Mouse (Mus musculus) stomach, embryonic 16.5 days (tissue): ENCODE measurements at regions not wholly inside any gene's neighbourhood (a gene's known extent, or its start where the extent isn't known, plus 50 kb on each side); places are given as distances from the start of the nearest gene placed in this dataset.

Experiments used
- ATAC-seq: fragments of 200-750 bp; cut with Nextera tagmentation; 2 replicates; pipeline ENCODE4 v1.8.0; 2017; ENCODE audit warnings: moderate number of reproducible peaks, moderate TSS enrichment; ENCODE audit not compliant: insufficient read depth, low FRiP score
- H3K27ac ChIP-seq: fragments of 300-500 bp; sonication (generic); 2 replicates; pipeline ENCODE4 v1.5.1; 2014; ENCODE audit warnings: low read length
- H3K27me3 ChIP-seq: fragments of 300-500 bp; sonication (generic); 2 replicates; pipeline ENCODE4 v1.6.1; 2014; ENCODE audit warnings: low read length, control low read depth, mixed read lengths; ENCODE audit not compliant: control insufficient read depth, insufficient read depth
- H3K36me3 ChIP-seq: fragments of 300-500 bp; sonication (generic); 2 replicates; pipeline ENCODE4 v1.6.1; 2014; ENCODE audit warnings: low read length; ENCODE audit not compliant: control insufficient read depth, insufficient read depth
- H3K4me1 ChIP-seq: fragments of 300-500 bp; sonication (generic); 2 replicates; pipeline ENCODE4 v1.6.1; 2014; ENCODE audit warnings: low read length, control low read depth, mixed read lengths; ENCODE audit not compliant: control insufficient read depth, insufficient read depth
- H3K4me2 ChIP-seq: fragments of 300-500 bp; sonication (generic); 2 replicates; pipeline ENCODE4 v1.6.1; 2014; ENCODE audit warnings: low read depth, low read length, mixed read lengths
- H3K4me3 ChIP-seq: fragments of 300-500 bp; sonication (generic); replicated peaks from 2 replicates; pipeline ENCODE4 v1.5.1; 2014; ENCODE audit warnings: mild to moderate bottlenecking, low read length
- H3K9ac ChIP-seq: fragments of 300-500 bp; sonication (generic); 2 replicates; pipeline ENCODE4 v1.6.1; 2014; ENCODE audit warnings: low read length
- H3K9me3 ChIP-seq: fragments of 300-500 bp; sonication (generic); replicated peaks from 2 replicates; pipeline ENCODE4 v1.6.1; 2016; ENCODE audit warnings: low read length, control low read depth; ENCODE audit not compliant: control insufficient read depth
- WGBS: fragments of 180-500 bp; shearing (Covaris S2); extraction: QIAGEN DNeasy Blood & Tissue Kit; methylation state at CpG from one replicate; pipeline ENCODE4 v1.1.7; 2014; 5-methylcytosine and 5-hydroxymethylcytosine counted together

DNA sequence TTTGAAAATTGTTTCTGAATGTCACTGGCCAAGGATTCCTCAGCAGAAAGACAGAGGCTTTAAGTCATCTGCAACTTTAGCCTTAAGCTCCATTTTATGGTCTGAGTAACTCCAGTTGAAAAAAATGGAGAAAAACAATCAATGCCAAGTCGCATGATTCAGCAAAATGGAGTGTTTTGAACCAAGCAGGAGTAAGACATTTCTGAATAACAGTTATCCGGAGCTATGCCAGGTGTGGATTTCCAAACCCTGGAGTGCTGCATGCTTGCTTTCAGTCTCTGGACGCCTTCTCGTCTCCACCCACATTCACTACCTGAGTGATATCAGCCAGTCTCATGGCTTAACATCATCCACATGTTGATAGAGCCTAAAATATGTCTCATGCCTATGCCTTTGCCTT is 93.7 kb downstream of the Gm10260 start:
- Histone ChIP-seq H3K9ac (no peak overlapping the region), H3K4me3 (no peak overlapping the region), H3K27ac (no peak overlapping the region), H3K4me1 (no peaks in the 10 kb centered on the region), H3K27me3 (no peaks in the 10 kb centered on the region), H3K4me2 (no peak overlapping the region), H3K36me3 (no peaks in the 10 kb centered on the region), H3K9me3 (no peaks in the 10 kb centered on the region)
- WGBS: 85% methylated on average over 4 of the region's 4 CpGs
- ATAC-seq: no peak

- H3K9ac ChIP-seq: no peak overlapping the region
- H3K4me1 ChIP-seq: no peaks in the 10 kb centered on the region
- H3K36me3 ChIP-seq: no peaks in the 10 kb centered on the region
- H3K9me3 ChIP-seq: no peaks in the 10 kb centered on the region
- H3K27me3 ChIP-seq: no peaks in the 10 kb centered on the region
- WGBS: 70% methylated on average over 1 of the region's 1 CpGs
- H3K27ac ChIP-seq: no peak overlapping the region
- no peak overlapping the region for H3K4me3 ChIP-seq
- no peak for ATAC-seq
- H3K4me2 ChIP-seq: no peak overlapping the region
Observed at GRCm38 (mm10) chr13:97665226-97665625, 95.2 kb downstream of the Gm10260 start.

DNA sequence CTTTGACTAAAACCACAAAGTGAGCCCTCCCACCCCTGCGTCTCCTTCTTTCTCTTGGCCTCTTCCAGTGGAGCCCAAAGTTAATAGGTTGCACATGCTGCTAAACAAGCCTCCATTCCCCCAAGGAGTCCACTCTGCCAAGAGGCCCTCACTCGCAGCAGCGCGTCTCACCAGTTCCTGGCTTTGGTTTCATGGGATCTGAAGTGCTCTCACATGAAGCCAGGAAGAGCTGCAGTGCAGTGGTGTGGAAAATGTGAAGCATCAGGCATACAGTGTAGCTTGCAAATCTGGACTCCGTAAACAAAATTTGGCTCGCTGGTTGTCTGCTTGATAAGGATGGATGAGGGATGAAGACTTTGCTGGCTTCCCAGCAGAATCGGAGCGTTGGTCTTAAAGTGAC is 97.7 kb downstream of the Gm10260 start:
- no peak overlapping the region for H3K4me3 ChIP-seq
- H3K36me3 ChIP-seq: no peaks in the 10 kb centered on the region
- no peak overlapping the region for H3K4me2 ChIP-seq
- H3K27me3 ChIP-seq: no peaks in the 10 kb centered on the region
- H3K27ac ChIP-seq: no peak overlapping the region
- no peak for ATAC-seq
- H3K4me1 ChIP-seq: no peaks in the 10 kb centered on the region
- WGBS: 50% methylated on average over 8 of the region's 8 CpGs
- no peaks in the 10 kb centered on the region for H3K9me3 ChIP-seq
- no peak overlapping the region for H3K9ac ChIP-seq

DNA sequence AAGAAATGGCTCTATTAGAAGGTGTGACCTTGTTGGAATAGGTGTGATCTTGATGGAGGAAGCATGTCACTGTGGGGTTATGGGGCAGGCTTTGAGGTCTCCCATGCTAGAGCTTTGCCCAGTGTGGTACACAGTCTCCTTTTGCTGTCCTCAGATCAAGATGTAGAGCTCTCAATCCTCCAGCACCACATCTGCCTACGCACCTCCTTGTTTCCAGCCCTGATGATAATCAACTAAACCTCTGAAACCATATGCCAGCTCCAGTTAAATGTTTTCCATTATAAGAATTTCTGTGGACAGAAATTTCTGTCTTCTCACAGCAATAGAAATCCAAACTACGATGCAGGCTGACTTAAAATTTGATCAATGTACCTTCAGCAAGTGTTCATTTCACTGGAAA is 103.8 kb downstream of the Gm10260 start:
- no peaks in the 10 kb centered on the region for H3K36me3 ChIP-seq
- H3K4me3 ChIP-seq: no peak overlapping the region
- no peak overlapping the region for H3K9ac ChIP-seq
- no peaks in the 10 kb centered on the region for H3K4me1 ChIP-seq
- H3K27ac ChIP-seq: no peak overlapping the region
- WGBS: 89% methylated on average over 2 of the region's 2 CpGs
- H3K27me3 ChIP-seq: 0 out of 2 replicates have a peak, but pooled peaks cover 5% of the 10 kb centered on the region
- ATAC-seq: no peak
- no peaks in the 10 kb centered on the region for H3K9me3 ChIP-seq
- no peak overlapping the region for H3K4me2 ChIP-seq

DNA sequence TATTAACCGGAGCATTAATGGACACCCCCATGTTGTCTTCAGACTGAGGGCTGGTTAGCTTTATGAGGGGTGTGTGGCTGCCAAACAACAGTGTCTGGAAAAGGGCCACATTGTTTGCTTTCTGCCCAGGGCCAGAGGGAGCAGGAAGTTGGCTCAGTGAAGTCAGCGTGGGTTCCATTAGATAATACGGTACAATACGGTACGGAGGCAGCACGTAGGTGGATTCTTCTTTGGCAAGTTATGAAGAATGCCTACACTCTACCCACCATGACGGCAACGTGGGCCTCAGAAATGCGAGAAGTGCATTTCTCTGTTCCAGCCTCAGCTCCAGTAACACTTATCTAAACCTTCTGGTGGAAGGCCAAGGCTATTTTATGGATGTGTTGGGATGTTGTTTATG is 108.2 kb downstream of the Gm10260 start:
- no peaks in the 10 kb centered on the region for H3K9me3 ChIP-seq
- peak; percentile 70; the same call in 1 of the 2 replicates for ATAC-seq
- H3K27ac ChIP-seq: peak overlapping the region; percentile 78; the same call in 1 of the 2 replicates
- no peak overlapping the region for H3K4me3 ChIP-seq
- WGBS: 75% methylated on average over 9 of the region's 9 CpGs
- H3K27me3 ChIP-seq: 0 out of 2 replicates have a peak, but pooled peaks cover 5% of the 10 kb centered on the region
- H3K4me1 ChIP-seq: 0 out of 2 replicates have a peak, but pooled peaks cover 2% of the 10 kb centered on the region
- no peak overlapping the region for H3K4me2 ChIP-seq
- no peaks in the 10 kb centered on the region for H3K36me3 ChIP-seq
- no peak overlapping the region for H3K9ac ChIP-seq

- Histone ChIP-seq H3K9me3 (no peaks in the 10 kb centered on the region), H3K27ac (peak overlapping the region; percentile 89), H3K4me1 (0 out of 2 replicates have a peak, but pooled peaks cover 2% of the 10 kb centered on the region), H3K36me3 (no peaks in the 10 kb centered on the region), H3K9ac (no peak overlapping the region), H3K27me3 (0 out of 2 replicates have a peak, but pooled peaks cover 5% of the 10 kb centered on the region), H3K4me3 (no peak overlapping the region), H3K4me2 (no peak overlapping the region)
- 39% methylated on average over 9 of the region's 9 CpGs for WGBS
- ATAC-seq: peak; percentile 97
Observed at GRCm38 (mm10) chr13:97651761-97652160, 108.7 kb downstream of the Gm10260 start.

DNA sequence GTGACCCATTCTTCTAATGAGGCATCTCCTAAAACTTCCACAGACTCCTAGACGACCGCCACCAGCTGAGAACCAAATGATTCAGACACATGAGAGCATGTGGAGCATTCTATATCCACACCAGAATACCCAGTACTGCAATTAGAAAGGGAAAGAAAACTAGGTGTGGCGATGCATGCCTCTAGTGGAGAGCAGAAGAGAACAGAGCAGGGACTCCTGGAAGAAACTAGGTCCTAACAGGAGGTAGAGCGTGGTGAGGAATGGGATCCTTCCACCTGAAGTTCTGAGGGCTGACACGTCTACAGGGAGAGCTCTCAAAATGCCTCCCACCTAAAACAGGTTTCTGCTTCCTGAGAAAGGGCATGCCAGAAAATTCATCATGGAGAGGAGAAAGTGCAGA is 109.3 kb downstream of the Gm10260 start:
- Histone ChIP-seq H3K9me3 (no peaks in the 10 kb centered on the region), H3K27ac (peak overlapping the region; percentile 89), H3K4me1 (peaks cover 4% of the 10 kb centered on the region; the same call in 1 of the 2 replicates), H3K4me3 (no peak overlapping the region), H3K27me3 (0 out of 2 replicates have a peak, but pooled peaks cover 1% of the 10 kb centered on the region), H3K4me2 (no peak overlapping the region), H3K36me3 (no peaks in the 10 kb centered on the region), H3K9ac (no peak overlapping the region)
- ATAC-seq: no peak
- WGBS: 77% methylated on average over 5 of the region's 5 CpGs

DNA sequence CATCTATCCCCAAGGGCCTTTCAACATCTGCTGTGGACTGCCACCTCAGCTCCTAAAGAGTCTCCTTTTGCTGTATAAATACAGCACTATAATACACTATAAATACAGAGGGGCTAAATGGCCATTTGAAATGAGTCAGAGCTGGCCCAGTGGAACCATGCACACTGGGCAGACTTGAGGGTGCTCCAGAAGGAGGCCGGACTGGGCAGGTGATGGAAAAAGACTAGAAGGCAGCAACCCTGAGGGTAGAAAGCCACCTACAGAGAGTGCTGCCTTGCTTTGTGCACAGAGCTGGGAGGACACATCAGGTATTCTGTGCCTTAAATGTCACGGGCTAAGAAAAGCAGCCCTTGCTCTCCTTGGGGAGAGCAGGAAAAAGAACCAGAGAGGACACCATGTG is 110.2 kb downstream of the Gm10260 start:
- no peaks in the 10 kb centered on the region for H3K9me3 ChIP-seq
- no peak overlapping the region for H3K4me3 ChIP-seq
- no peaks in the 10 kb centered on the region for H3K36me3 ChIP-seq
- 92% methylated on average over 2 of the region's 2 CpGs for WGBS
- H3K4me1 ChIP-seq: peaks cover 12% of the 10 kb centered on the region
- no peak for ATAC-seq
- no peak overlapping the region for H3K9ac ChIP-seq
- H3K27me3 ChIP-seq: no peaks in the 10 kb centered on the region
- no peak overlapping the region for H3K27ac ChIP-seq
- H3K4me2 ChIP-seq: no peak overlapping the region

GRCm38 (mm10) chr13:97647486-97647885 is 112.9 kb downstream of the Gm10260 start:
- 77% methylated on average over 4 of the region's 4 CpGs for WGBS
- no peak overlapping the region for H3K27ac ChIP-seq
- no peak overlapping the region for H3K9ac ChIP-seq
- no peak overlapping the region for H3K4me3 ChIP-seq
- H3K4me2 ChIP-seq: no peak overlapping the region
- H3K36me3 ChIP-seq: no peaks in the 10 kb centered on the region
- H3K4me1 ChIP-seq: peaks cover 12% of the 10 kb centered on the region
- H3K27me3 ChIP-seq: no peaks in the 10 kb centered on the region
- no peak for ATAC-seq
- peaks cover 4% of the 10 kb centered on the region; the same call in 1 of the 2 replicates for H3K9me3 ChIP-seq
